Mouse (Mus musculus) intestine, embryonic 14.5 days (tissue): ENCODE data around the gene Strn4. TPM values are rescaled to one million over a fixed set of nuclear protein-coding genes. Genes with fewer than 3 reads are reported as not detected.

Source experiments
- ATAC-seq: fragments of 200-750 bp; cut with Nextera tagmentation; replicated peaks from 2 replicates; pipeline ENCODE4 v1.8.0; 2017; ENCODE audit warnings: low read depth, moderate number of reproducible peaks, moderate TSS enrichment, moderate library complexity; ENCODE audit not compliant: low FRiP score, low TSS enrichment
- DNase-seq: peaks from one replicate; pipeline ENCODE4 v3.0.0-alpha.2; 2018; ENCODE audit warnings: low spot score
- H3K27ac ChIP-seq: fragments of 300-500 bp; sonication (generic); 2 replicates; pipeline ENCODE4 v1.5.1; 2014; ENCODE audit warnings: low read depth, mild to moderate bottlenecking, control low read depth
- H3K27me3 ChIP-seq: fragments of 300-500 bp; sonication (generic); replicated peaks from 2 replicates; pipeline ENCODE4 v1.6.1; 2014; ENCODE audit warnings: low read length, control low read depth; ENCODE audit not compliant: control insufficient read depth, insufficient read depth
- H3K36me3 ChIP-seq: fragments of 300-500 bp; sonication (generic); 2 replicates; pipeline ENCODE4 v1.6.1; 2014; ENCODE audit warnings: low read length, control low read depth; ENCODE audit not compliant: control insufficient read depth, insufficient read depth
- H3K4me1 ChIP-seq: fragments of 300-500 bp; sonication (generic); replicated peaks from 2 replicates; pipeline ENCODE4 v1.6.1; 2014; ENCODE audit warnings: low read length, control low read depth, mixed read lengths; ENCODE audit not compliant: control insufficient read depth, insufficient read depth
- H3K4me2 ChIP-seq: fragments of 300-500 bp; sonication (generic); 2 replicates; pipeline ENCODE4 v1.6.1; 2014; ENCODE audit warnings: low read length
- H3K4me3 ChIP-seq: fragments of 300-500 bp; sonication (generic); 2 replicates; pipeline ENCODE4 v1.5.1; 2014; ENCODE audit warnings: low read depth, low read length, control low read depth, mixed read lengths
- H3K9ac ChIP-seq: fragments of 300-500 bp; sonication (generic); 2 replicates; pipeline ENCODE4 v1.6.1; 2014; ENCODE audit warnings: mild to moderate bottlenecking, low read length
- H3K9me3 ChIP-seq: fragments of 300-500 bp; sonication (generic); 2 replicates; pipeline ENCODE4 v1.6.1; 2016; ENCODE audit warnings: low read length, control low read depth; ENCODE audit not compliant: control insufficient read depth
- WGBS: fragments of 180-500 bp; shearing (Covaris S2); extraction: QIAGEN DNeasy Blood & Tissue Kit; methylation state at CpG from one replicate; pipeline ENCODE4 v1.1.7; 2014; 5-methylcytosine and 5-hydroxymethylcytosine counted together
- polyA plus RNA-seq: library from polyadenylated mRNA; unstranded; fragments of >200 nt; fragmentation: Nextera tagmentation; extraction: Ambion mirVana; gene quantifications from 2 replicates; pipeline ENCODE4 v1.2.1, GENCODE M21; 2014

The Strn4 gene
- 107 and 111 TPM in 2 replicates for polyA plus RNA-seq

DNA sequence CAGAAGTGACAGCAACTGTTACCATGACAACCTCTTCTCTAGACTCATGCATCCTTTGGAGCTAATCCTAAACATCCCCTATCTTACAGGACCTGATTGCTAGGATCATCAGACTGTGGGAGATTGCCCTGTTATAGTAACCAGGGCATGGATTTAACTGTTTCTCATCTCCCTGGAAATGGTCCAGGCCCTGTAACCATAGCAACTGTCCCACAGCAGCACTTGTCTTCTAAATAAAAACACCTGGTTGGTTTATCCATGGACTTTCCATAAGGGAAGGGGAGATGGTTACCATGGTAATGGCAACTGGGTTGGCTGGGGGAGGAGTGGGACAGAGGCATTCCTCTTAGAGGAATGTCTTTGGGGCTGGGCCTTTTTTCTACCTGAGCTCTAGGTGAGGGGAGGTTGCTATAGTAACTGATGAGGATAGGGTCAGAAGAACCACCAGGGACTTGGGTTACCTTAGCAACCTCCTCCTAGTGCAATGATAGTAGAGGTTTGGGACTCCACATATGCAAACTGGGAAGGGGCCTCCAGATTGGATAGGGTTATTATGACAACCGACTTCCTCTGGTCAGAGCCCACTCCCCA is at the start of gene Strn4:
TSS of gene Strn4 (plus strand) at position 539 of the 591 bp plus-strand sequence.
- H3K36me3 ChIP-seq, result peaks cover 24% of the 10 kb centered on the region
- H3K4me2 ChIP-seq, result peak within 1 kb of the TSS; percentile 68
- peaks cover 29% of the 10 kb centered on the region for H3K4me1 ChIP-seq
- WGBS, result 0% methylated on average over 1 of the region's 1 CpGs
- ATAC-seq (peak; percentile 11; the same call in 1 of the 2 replicates), DNase-seq (peak; percentile 67)
- H3K9me3 ChIP-seq, result no peaks in the 10 kb centered on the region
- H3K4me3 ChIP-seq, result peak within 1 kb of the TSS; percentile 92
- peak within 1 kb of the TSS; percentile 100 for H3K9ac ChIP-seq
- H3K27me3 ChIP-seq, result no peaks in the 10 kb centered on the region; the same call in none of the 2 replicates
- peak within 1 kb of the TSS; percentile 97 for H3K27ac ChIP-seq

DNA sequence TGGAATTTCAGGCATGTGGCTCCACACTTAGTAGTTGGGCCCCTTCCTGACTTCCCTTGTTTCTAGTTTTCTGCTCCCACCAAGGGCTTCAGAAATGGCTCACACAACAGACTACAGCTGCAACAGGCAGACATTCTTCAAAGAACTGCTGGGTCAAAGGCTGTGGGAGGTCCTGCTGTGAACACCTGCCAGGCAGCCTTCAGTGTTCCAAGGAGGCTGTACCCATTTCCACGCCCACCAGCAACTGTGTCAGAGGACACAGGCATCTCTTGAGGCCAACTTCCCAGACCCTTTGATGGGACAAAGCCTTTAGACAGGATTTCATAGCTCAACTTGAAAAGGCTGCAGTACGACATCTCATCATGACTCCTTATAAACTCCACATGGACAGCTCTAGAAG is 49.2 kb upstream of the Strn4 start:
- no peak for ATAC-seq
- 54% methylated on average over 2 of the region's 2 CpGs for WGBS

GRCm38 (mm10) chr7:16775888-16776287 is 39.8 kb upstream of the Strn4 start:
- no peak overlapping the region for H3K4me3 ChIP-seq
- no peak overlapping the region for H3K9ac ChIP-seq
- no peaks in the 10 kb centered on the region for H3K4me1 ChIP-seq
- H3K9me3 ChIP-seq, result 0 out of 2 replicates have a peak, but pooled peaks cover 3% of the 10 kb centered on the region
- H3K27ac ChIP-seq, result no peak overlapping the region
- H3K36me3 ChIP-seq, result no peaks in the 10 kb centered on the region
- no peak for ATAC-seq
- no peak overlapping the region for H3K4me2 ChIP-seq
- no peak for DNase-seq
- WGBS, result 51% methylated on average over 5 of the region's 5 CpGs
- no peaks in the 10 kb centered on the region for H3K27me3 ChIP-seq

More for the DNA sequence above, 49.2 kb upstream of the Strn4 start:
- H3K36me3 ChIP-seq, result no peaks in the 10 kb centered on the region
- no peak overlapping the region for H3K4me2 ChIP-seq
- no peak overlapping the region for H3K9ac ChIP-seq
- no peak overlapping the region for H3K4me3 ChIP-seq
- no peaks in the 10 kb centered on the region for H3K4me1 ChIP-seq
- 0 out of 2 replicates have a peak, but pooled peaks cover 4% of the 10 kb centered on the region for H3K9me3 ChIP-seq
- H3K27me3 ChIP-seq, result no peaks in the 10 kb centered on the region
- H3K27ac ChIP-seq, result no peak overlapping the region
- DNase-seq, result no peak

DNA sequence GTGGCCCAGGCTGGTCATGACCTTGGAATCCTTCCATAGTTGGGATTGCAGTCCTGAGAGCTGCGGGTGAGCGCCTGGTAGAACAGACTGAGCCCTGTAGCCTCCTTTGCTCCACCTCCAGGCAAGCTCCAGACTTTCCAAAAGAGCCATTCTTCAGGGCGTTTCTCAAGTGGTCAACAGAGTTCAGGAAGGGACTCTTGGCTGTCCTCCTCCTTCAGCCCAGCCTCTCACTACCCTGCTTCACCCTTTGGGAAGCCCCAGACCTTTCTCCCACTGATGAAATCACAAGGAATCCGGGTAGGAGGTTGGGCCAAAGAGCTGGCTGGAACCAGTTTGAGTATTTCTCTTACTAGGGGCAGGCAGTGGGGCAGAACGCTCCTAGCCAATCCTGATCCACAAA is 35.6 kb upstream of the Strn4 start:
- DNase-seq (no peak), ATAC-seq (no peak)
- H3K4me3 ChIP-seq, result no peak overlapping the region
- H3K9me3 ChIP-seq, result no peaks in the 10 kb centered on the region
- no peaks in the 10 kb centered on the region for H3K36me3 ChIP-seq
- no peak overlapping the region for H3K27ac ChIP-seq
- peaks cover 11% of the 10 kb centered on the region for H3K4me1 ChIP-seq
- H3K9ac ChIP-seq, result no peak overlapping the region
- WGBS, result 66% methylated on average over 5 of the region's 5 CpGs
- no peaks in the 10 kb centered on the region for H3K27me3 ChIP-seq
- no peak overlapping the region for H3K4me2 ChIP-seq

DNA sequence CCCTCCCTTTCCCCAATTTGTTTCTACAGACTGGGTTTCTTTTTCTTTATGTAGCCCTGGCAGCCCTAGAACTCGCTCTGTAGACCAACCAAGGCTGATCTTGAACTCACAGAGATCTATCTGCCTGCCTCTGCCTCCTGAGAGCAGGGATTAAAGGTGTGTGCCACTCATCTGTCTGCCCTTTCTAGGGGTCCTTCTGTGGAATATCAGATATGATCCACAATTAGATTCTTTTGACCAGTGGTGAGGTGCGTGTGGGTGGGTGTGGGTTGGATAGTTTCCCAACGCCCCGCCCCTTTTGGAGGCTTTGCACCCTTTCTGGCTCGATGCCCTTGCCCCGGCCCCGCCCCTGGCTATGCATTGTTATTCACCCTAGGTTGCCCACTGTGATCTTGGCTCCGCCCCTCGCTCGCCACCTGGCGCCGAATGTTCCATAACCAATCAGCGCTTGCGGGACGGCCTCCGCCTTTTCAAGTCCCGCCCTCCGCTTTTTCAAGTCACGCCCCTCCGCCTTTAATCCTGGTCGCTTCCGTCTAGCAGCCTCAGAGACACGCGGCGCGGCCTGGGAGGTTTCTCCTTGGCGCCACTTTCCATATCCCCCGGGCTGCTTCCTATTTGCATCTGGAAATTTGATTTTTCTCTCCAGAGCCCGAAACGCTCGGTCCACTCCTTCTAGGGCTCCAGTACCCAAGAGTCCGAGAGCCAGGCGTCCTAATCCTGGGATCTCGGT is 34.7 kb upstream of the Strn4 start, which contains the start of gene Slc1a5:
TSS of gene Slc1a5 (plus strand) at position 516 of the 730 bp plus-strand sequence.
- peak; percentile 85 for ATAC-seq

GRCm38 (mm10) chr7:16781555-16781815 is 34.2 kb upstream of the Strn4 start:
- Histone ChIP-seq H3K27me3 (no peaks in the 10 kb centered on the region), H3K4me3 (peak overlapping the region; percentile 63), H3K9ac (peak overlapping the region; percentile 62), H3K4me1 (peaks cover 11% of the 10 kb centered on the region), H3K27ac (peak overlapping the region; percentile 44), H3K36me3 (no peaks in the 10 kb centered on the region), H3K4me2 (peak overlapping the region; percentile 97), H3K9me3 (no peaks in the 10 kb centered on the region)
- ATAC-seq (peak; percentile 14), DNase-seq (no peak)
- 1% methylated on average over 10 of the region's 10 CpGs for WGBS

More for the DNA sequence above, 34.7 kb upstream of the Strn4 start, which contains the start of gene Slc1a5:
- 3% methylated on average over 33 of the region's 34 CpGs for WGBS
- H3K9ac ChIP-seq, result peak within 1 kb of the TSS; percentile 62
- peak within 1 kb of the TSS; percentile 97 for H3K4me2 ChIP-seq
- H3K27ac ChIP-seq, result peak within 1 kb of the TSS; percentile 44
- no peaks in the 10 kb centered on the region for H3K9me3 ChIP-seq
- H3K4me3 ChIP-seq, result peak within 1 kb of the TSS; percentile 63
- DNase-seq, result peak; percentile 93
- H3K4me1 ChIP-seq, result peaks cover 11% of the 10 kb centered on the region
- no peaks in the 10 kb centered on the region for H3K36me3 ChIP-seq
- no peaks in the 10 kb centered on the region for H3K27me3 ChIP-seq

DNA sequence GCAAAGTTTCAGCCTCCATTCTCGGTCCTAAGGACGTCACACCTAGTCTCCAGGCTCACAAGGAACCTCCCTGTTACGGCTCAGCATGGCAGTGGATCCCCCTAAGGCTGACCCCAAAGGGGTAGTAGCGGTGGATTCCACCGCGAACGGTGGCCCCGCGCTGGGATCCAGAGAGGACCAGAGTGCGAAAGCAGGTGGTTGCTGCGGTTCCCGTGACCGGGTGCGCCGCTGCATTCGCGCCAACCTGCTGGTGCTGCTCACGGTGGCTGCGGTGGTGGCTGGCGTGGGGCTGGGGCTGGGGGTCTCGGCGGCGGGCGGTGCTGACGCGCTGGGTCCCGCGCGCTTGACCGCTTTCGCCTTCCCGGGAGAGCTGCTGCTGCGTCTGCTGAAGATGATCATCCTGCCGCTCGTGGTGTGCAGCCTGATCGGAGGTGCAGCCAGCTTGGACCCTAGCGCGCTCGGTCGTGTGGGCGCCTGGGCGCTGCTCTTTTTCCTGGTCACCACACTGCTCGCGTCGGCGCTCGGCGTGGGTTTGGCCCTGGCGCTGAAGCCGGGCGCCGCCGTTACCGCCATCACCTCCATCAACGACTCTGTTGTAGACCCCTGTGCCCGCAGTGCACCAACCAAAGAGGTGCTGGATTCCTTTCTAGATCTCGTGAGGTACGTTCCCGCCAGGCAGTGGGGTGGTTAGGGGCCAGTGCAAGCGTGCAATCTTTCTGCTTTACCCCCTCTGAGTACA is 33.7 kb upstream of the Strn4 start:
- ATAC-seq (peak; percentile 10; the same call in 1 of the 2 replicates), DNase-seq (peak; percentile 67)
- H3K9me3 ChIP-seq, result no peaks in the 10 kb centered on the region
- H3K27me3 ChIP-seq, result no peaks in the 10 kb centered on the region
- under 1% methylated on average over 60 of the region's 60 CpGs for WGBS
- H3K4me1 ChIP-seq, result peaks cover 11% of the 10 kb centered on the region
- peak overlapping the region; percentile 97 for H3K4me2 ChIP-seq
- peak overlapping the region; percentile 63 for H3K4me3 ChIP-seq
- peak overlapping the region; percentile 62 for H3K9ac ChIP-seq
- peak overlapping the region; percentile 44 for H3K27ac ChIP-seq
- no peaks in the 10 kb centered on the region for H3K36me3 ChIP-seq

- 9% methylated on average over 11 of the region's 11 CpGs for WGBS
- Histone ChIP-seq H3K36me3 (no peaks in the 10 kb centered on the region), H3K9ac (peak overlapping the region; percentile 62), H3K4me3 (peak overlapping the region; percentile 63), H3K27me3 (no peaks in the 10 kb centered on the region), H3K4me2 (peak overlapping the region; percentile 97), H3K4me1 (peaks cover 11% of the 10 kb centered on the region), H3K9me3 (no peaks in the 10 kb centered on the region), H3K27ac (no peak overlapping the region)
- DNase-seq, result no peak
- ATAC-seq, result no peak
Observed at GRCm38 (mm10) chr7:16782555-16783125, 33.0 kb upstream of the Strn4 start.
